Mouse (Mus musculus) E14TG2a.4 (cell line): ENCODE measurements at regions not wholly inside any gene's neighbourhood (a gene's known extent, or its start where the extent isn't known, plus 50 kb on each side); places are given as distances from the start of the nearest gene placed in this dataset.

Experiments used
- CTCF ChIP-seq: conservative IDR thresholded peaks from 2 replicates; pipeline ENCODE4 v1.5.1; 2014; ENCODE audit warnings: low read length
- NANOG ChIP-seq: IDR thresholded peaks from 2 replicates; pipeline ENCODE4 v1.6.1; 2014; ENCODE audit warnings: borderline replicate concordance, low read length, mixed read lengths
- POU5F1 ChIP-seq: IDR thresholded peaks from 2 replicates; pipeline ENCODE4 v1.6.1; 2014; ENCODE audit warnings: low read length, borderline replicate concordance

- no peak for TF ChIP-seq POU5F1
- TF ChIP-seq CTCF: no peak
- TF ChIP-seq NANOG: no peak
These were observed 201.0 kb upstream of the Alcam start for GRCm38 (mm10) chr16:52654825-52655224.
